Mouse (Mus musculus) ovary, postnatal 10 days (tissue): Measurements from ENCODE around the gene Klhl3.
"Not testable (repeated sequence)": the region's sequence is repeated elsewhere in the genome, so short reads cannot be mapped to it uniquely, and the experiment has no call there.

Source experiments
- DNase-seq: peaks from one replicate; pipeline ENCODE4 v3.0.0; 2022; ENCODE audit warnings: low spot score

Klhl3 gene

DNA sequence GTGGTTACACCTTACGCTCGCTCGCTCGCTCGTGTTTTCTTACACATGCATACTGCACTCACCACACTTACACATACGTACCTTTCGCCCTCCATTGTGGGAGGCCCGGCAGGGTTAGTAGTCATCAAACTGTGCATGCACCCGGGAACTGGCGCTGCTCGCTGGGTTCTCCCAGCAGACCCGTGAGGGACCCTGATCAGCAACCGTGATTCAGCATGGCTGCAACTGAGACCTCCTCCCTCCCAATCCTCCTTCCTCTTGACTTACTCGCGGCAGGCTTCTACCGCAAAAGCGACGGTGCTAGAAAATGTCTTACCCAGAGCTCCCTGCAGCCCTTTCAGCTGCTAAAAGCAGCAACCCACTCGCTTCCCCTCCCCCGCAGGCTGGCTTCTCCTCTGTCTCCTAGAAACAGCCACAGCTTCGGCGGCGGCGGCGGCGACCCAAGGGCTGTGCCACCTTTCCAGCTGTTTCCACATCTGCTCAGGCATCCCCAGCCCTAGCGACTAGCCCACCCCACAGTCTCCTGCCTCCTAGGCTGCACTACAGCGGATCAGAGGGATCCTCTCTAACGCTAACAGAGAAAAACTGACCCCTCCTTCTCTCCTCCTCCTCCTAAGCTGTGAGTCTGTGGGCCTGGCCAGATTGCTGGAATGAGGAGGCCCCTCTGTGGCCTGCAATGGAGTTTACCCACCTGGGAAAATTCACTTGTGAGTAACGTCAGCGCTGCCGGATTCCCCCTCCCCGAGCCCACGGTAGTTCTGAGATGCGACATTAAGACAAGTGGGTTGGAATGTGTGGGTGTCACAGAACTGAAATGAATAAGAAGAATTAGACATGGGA lies at the start of gene Klhl3:
Klhl3 (minus strand) TSS at position 532 of the 840 bp plus-strand sequence.
- DNase-seq: peak; percentile 47

DNA sequence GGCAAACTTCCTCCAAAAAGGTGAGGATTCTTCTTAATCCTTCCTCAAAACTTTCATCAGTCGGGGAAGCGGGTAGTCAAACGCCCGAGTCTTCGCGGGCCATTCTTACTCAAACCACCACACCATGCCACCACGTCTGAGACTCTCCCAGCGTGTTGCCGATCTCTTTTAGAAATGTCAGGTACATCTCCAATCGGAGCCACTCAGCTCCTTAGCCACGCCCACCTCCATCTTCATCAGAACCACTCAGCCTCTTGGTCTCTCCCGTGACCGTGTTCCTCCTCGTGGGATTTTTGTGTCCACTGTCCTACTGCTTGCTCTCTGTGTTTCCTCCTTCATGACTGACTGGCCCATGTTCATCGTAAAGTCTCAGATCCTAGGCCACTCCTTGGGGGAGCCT lies 47.4 kb upstream of the Klhl3 start:
- DNase-seq: no peak

DNA sequence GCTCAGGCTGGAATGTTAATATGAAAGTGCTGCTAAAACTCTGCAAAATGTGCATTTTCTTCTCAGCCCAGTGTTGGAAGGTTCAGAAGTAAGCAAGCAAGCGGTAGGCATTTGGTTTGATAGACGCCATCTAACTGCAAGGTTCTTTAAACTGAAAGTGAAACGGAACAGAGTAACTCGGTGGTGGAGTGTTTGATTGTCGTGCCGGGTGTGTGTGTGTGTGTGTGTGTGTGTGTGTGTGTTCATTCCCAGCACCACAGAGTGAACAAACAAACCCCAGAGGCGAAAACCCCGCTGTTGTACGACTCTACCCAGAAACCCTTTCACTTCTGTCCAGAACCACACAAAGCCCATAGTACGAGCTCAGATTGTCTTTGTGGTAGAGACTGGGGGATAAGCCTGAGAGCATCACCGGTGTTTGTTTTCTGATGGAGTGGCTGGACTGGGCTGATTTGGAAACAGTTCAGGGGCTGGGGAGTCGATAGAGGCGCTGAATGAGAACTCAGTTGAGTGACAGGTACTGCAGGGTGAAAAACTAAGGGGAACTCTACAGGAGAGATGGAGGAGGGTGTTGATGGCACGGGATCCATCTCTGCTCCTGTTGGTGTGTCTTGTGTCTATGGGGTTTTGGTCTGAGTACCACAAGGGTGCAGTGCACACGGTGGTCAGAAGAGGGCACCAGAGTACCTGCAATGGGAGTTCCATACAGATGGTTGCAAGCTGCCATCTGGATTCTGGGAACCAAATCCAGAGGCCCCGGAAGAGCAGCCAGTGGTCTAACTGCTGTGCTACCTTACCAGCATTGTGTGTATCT lies 44.9 kb upstream of the Klhl3 start:
- peak; percentile 61 for DNase-seq

DNA sequence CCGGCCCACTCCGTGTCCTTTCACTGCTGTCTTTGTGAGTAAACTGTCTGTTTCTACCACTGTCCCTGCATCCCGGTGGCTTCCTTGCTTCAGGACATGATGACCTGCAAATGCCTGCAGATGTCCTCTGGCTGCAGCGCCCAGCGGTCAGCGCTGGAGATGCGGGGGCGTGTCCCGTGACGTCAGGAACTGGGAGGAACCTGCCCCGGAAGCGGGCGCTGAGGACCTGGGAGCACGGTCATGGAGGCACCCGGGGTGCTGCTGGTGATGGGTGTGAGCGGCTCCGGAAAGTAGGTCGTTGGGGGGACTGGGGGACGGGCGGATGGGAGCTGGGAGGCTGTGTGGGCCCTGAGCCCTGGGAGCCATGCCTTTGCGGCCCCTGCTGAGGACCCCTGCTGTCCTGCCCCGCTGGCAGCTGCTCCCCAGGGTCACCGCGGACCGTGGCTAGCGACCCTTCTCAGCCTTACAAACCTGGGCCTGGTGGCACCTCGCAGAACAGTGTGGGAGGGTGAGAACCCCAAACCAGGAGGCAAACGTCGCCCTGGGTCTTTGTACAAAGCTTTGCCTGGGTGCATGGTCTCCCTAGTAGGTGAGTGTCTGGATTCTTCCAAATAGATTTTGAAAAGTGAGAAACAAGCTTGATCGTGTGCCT lies 44.2 kb upstream of the Klhl3 start, which contains the start of gene Idnk:
Idnk (plus strand) TSS at position 203 of the 652 bp plus-strand sequence.
- peak; percentile 64 for DNase-seq

DNA sequence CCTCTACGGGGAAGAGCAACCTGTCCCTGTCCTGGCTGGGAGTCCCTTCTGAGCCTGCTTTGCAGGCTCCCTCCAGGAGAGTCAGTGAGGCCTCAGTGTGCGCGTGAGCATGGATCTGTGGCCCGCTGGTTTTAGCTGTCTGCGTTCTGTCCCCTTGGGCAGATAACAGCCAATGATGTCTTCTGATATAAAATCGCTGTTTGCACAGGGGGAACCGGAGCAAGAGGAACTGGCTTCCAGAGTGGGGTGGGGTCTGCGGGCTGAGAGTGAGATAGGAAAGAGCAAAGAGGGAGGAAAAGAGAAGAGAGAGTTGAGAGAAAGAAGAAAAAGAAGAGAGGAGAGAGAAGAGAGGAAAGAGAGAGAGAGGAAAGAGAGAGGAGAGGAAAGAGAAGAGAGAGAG lies 43.6 kb upstream of the Klhl3 start:
- DNase-seq: no peak

DNA sequence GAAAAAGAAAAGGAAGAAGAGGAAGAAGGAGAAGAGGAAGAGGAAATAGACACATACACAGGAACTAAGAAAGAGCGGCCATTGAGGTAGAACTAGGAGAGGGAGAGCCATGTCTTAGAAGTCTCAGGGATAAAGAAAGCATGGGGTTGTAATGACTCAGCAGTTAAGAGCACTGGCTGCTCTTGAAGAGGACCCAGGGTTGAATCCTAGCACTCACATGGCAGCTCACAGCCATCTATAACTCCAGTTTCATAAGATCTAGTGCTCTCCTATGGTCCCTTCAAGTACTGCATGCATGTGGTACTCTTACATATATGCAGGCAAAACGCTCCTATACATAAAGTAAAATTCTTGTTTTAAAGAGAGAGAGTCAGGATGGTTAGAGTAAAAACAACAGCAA lies 42.6 kb upstream of the Klhl3 start:
- no peak for DNase-seq

DNA sequence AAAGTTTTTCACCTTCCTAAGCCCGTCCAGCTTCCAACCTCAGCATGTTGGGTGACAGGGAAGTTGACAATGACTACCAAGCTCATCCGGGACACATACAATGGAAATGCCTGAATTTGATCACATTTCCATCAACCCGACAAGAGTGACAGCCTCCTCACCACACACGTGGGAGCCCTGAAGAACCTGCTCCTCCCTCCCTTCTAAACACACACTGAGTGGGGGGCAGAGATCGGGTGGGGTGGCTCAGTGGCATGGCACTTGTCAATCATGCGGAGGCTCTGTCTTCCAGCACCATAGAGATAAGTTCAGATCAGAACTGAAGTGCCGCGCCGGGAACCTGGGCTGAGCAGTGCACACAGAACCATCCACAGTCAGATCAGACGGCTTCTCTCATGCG lies 37.0 kb upstream of the Klhl3 start:
- DNase-seq: no peak

DNA sequence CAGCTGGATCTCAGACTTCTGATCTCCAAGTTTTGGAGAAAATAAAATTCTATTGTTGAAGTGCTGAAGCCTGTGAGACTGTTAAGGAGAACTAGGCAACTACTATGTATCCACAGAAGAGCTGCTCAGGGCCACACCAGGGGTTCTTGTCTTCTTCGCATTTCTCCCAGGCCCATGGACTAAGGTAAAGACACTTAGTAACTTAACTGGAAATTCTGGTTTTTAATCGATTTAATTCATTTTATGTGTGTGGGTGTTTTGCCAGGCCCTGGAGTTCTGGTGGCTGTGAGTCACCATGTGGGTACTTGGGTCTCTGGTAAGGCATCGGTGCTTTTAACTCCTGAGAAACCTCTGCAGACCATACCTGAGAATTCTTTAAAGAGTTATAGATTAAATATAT lies 36.2 kb upstream of the Klhl3 start:
- no peak for DNase-seq

DNA sequence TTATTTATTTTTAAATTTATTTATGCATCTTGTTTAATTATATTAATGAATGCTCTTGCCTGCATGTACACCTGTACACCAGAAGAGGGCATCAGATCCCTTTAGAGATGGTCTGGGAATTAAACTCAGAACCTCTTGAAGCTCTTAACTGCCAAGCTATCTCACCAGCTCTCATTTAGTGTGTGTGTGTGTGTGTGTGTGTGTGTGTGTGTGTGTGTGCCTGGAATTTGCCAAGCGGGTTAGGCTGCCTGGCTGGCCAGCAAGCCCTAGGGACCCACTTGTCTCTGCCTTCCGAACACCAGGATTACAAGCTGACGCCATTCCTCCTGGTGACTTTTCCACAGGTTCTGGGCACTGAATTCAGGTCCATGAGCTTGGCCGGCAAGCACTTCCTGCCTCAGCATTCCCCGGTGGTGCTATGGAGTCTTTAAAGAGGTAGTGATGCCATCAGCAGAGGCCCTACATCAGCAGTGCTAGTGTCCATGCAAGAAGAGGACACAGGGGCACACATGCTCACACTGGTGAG lies 35.7 kb upstream of the Klhl3 start:
- DNase-seq: no peak

DNA sequence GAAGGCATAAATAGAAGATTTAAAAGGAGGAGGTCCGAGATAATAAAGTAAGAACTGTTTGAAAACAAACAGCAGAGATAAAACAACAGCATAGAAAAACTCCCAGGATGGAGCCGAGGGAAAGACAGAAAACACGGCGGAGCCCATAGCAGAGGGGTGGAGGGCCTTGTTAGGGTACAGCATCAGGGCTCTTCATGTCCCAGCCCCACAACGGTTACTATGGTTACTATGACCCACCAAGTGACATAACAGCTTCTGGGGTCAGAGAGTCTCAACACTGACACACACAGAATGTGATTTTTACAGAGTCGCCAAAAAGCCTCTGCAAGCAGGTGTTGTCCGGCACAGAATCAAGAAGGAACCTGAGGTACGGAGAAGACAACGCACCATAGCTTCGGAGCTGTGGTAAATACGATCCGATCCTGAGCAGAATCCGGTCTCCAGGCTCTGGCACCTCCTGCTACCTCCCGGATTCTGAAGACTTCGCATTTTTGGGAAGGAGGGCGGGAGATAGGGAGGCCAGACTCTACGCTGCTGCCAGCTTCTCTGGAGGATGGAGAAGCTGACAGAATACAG lies 35.0 kb upstream of the Klhl3 start:
- peak; percentile 12 for DNase-seq

DNA sequence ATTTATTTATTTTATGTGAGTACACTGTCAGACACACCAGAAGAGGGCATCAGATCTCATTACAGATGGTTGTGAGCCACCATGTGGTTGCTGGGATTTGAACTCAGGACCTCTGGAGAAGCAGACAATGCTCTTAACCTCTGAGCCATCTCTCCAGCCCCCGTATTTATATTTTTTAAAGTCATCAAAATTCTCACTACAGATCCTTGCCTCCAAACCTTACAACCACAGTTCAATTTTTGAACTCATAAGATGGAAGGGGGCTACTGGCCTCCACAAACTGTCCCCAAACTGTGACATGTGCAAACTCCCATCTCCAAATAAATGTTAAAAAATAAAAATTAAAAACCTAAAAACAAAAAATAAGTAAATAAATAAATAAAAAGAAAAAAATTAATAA lies 34.4 kb upstream of the Klhl3 start:
- no peak for DNase-seq

DNA sequence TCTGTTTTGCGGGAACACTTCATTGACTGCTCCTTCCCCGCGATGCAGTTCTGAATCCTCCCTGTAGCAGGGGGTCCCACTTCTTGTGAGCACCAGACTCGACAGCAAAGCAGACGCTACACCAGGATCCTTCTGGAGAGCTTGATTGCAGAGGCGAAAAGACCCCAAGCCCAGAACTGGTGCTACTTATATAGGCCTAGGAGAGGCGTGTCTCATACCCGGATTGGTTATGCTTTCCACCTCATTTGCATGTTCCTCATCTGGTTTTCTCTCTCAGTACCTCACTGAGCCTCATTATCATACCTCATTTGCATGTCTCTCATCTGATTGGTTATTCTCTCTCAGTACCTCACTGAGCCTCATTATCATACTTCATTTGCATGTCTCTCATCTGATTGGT lies 33.2 kb upstream of the Klhl3 start:
- DNase-seq: not testable (repeated sequence)

DNA sequence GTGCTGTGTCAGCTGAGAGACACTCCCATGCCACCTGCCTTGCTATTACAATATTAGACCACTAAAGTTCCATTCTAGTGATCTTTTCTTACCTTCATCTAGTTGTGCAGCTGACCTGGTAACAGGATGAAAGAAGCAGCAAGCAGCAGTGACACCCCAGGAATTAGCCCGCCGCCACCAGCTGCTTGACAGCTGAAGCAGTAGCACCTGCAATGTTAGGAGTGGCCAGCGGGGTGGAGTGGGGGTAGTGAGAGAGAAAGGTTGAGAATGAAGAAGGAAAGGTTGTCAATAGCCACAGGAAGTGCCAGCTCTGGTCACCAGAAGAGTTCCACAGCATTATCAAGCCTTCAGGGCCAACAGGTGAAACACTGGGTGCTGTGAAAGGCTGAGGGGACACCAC lies 18.3 kb upstream of the Klhl3 start:
- DNase-seq: no peak

DNA sequence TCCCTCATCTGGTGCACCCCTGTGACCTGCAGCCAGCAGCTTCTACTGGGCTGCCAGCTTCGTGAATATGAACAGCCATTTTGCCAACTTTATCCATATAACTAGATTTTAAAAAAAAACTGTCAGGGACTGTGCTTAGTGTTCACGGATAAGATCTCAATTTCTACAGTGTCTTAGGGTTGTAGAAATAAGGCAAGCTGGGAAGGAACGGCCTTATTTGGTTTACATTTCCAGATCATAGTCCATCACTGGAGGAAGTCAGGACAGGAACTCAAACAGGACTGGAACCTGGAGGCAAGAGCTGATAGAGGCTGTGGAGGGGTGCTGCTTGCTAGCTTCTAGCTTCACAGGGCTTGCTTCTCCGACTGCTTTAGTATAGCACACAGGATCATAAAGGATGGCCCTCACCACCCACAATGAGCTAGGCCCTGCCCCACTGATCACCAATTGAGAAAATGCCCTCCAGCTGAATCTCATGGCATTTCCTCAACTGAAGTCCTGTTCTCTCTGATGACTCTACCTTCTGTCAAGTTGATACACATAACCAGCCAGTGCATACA lies 16.4 kb upstream of the Klhl3 start:
- no peak for DNase-seq

DNA sequence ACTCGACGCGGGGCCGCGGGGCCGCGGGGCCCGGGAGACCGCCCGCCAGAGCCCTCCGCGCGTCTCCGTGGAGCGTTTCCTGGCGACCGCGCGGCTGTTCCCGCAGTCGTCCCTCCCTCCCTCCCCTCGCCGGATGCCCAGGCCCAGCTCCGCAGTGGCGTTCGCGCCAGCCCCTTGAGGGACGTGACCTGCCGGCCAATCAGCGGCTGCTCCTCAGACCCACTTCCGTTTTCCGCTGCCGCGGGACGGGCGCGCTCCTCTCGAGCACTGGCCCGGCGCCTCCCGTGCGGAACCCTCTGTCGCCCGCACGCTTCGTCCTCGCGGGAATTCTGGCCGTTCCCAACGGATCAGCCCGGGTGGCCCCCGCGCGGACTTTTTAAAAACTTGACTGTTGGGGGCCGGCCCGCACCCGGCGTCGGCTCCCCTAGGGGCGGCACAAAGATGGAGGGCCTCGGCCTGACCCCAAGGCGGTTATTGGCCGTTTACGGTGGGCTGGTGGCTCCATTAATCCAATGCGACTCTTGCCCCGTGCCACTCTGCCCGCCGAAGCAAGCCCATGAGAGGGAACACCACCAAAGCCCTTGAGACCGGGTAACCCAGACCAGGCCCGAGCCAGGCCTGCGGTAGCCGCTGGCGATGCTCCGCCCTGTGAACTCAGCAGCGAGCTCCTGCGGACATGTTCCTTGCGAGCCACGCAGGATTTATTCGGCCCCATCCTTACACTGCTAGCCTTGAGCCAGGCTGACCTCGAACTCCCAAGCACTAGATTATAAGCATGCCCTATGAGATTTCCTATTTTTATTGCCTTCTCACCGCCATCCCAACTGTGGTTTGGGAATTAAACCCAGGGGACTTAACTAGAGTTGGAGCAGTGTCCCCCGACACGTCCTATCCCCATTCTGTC lies 15.6 kb upstream of the Klhl3 start:
- DNase-seq: peak; percentile 90

DNA sequence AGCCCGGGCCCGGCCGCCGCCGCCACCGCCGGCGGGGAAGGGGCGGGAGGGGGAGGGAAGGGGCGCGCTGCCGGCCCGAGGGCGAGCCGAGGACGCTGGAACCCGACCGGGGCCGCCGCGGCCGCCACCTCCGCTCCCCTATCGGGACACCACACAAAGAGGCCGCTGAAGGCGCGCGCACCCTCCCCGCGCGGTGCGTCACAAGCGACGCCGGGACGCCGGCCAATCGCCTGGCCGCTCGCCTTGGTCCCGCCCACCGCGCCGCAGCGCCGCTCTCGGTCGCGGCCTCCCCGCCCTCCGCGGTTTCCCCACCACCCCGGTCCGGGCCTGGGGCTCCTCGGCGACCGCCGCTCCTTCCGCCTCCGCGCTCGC lies 15.0 kb upstream of the Klhl3 start, which contains the start of gene Hnrnpa0:
Hnrnpa0 (minus strand) TSS at position 161 of the 372 bp plus-strand sequence.
- peak; percentile 97 for DNase-seq

DNA sequence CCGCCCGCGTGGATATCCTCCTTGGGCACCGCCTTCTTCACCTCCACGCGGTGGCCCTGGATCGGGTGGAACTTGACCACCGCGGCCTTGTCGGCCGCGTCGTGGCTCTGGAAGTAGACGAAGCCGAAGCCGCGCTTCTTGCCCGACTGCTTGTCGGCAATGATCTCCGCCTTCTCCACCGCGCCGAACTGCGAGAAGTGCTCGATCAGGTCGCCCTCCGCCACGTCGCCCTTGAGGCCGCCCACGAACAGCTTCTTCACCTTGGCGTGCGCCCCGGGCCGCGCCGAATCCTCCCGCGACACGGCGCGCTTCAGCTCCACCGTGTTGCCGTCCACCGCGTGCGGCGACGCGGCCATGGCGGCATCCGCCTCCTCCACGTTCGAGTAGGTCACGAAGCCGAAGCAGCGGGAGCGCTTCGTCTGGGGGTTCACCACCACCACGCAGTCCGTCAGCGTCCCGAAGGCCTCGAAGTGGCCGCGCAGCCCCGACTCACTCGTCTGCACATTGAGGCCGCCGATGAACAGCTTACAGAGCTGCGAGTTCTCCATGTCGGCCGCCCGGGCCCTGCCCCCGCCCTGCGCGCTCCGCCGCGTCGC lies 14.5 kb upstream of the Klhl3 start:
- peak; percentile 62 for DNase-seq

DNA sequence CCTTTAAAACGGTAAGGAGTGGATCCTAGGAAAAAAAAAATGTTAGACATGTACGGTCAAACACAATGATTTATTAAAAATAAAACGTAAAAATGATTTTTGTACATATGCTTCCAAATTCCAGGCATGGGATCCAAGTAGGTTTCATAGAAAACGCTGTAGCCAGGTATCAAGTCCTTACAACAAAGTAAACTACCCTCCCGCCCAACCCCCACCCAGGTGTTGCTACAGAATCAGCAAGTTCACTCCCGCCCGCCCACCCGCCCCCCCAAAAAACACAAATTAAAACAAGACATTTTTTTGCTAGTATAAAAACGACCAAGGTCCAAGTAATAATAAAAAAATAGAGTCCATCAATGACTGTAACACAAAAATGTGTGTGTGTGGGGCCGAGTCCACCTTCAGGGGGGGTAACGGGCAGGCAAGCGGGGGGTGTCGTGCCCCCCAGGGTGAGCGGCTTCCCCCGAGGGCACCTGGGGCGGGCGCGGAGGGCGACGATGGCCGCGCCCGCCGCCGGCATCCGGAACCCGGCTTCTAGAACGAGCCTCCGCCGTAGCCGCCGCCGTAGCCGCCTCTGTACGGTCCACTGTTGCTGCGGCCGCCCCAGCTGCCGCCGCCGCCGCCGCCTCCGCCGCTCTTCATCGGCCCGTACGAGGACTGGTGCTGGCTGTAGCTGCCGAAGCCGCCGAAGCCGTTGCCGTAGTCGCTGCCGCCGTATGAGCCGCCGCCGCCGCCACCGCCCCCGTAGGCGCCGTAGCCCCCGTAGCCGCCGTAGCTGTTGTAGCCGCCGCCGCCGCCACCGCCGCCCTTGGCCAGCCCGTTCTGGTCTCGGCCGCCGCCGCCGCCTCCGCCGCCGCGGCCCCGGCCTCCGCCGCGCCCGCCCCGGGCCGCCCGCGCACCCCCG lies 13.7 kb upstream of the Klhl3 start:
- DNase-seq: peak; percentile 6

DNA sequence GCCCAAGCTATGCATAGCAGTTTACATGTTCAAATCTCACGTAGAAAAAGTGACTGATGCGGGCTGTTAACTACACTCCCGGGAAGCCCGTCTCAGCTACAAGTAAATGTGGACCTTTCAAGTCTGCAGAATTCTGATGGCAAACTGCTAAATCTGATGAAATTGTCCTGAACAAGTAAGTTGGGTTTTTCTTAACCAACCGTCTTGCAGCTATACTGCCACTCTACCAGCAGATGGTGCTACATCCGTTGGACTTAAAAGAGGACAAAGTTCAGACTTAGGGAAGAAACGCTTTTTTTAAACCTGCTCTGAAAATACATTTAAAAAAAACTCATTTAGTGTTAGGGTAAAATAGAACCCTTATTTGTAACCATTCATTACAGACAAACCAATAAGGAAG lies 12.7 kb upstream of the Klhl3 start:
- DNase-seq: no peak
